Mouse (Mus musculus) midbrain, embryonic 14.5 days (tissue): Measurements from ENCODE around the gene Rnaseh2a. TPM values are rescaled to one million over a fixed set of nuclear protein-coding genes. Genes with fewer than 3 reads are reported as not detected.

Source experiments
- ATAC-seq: fragments of 200-750 bp; cut with Nextera tagmentation; 2 replicates; pipeline ENCODE4 v1.8.0; 2017; ENCODE audit warnings: moderate number of reproducible peaks, moderate library complexity; ENCODE audit not compliant: low FRiP score, low TSS enrichment
- DNase-seq: peaks from one replicate; pipeline ENCODE4 v3.0.0-alpha.2; 2015
- H3K27ac ChIP-seq: fragments of 300-500 bp; sonication (generic); replicated peaks from 2 replicates; pipeline ENCODE4 v1.5.1; 2014; ENCODE audit warnings: mild to moderate bottlenecking, low read depth, low read length, moderate library complexity
- H3K27me3 ChIP-seq: fragments of 300-500 bp; sonication (generic); 2 replicates; pipeline ENCODE4 v1.6.1; 2014; ENCODE audit warnings: low read length, control low read depth, mixed read lengths; ENCODE audit not compliant: control insufficient read depth, insufficient read depth
- H3K36me3 ChIP-seq: fragments of 300-500 bp; sonication (generic); 2 replicates; pipeline ENCODE4 v1.6.1; 2014; ENCODE audit warnings: low read length, control low read depth; ENCODE audit not compliant: control insufficient read depth, insufficient read depth
- H3K4me1 ChIP-seq: fragments of 300-500 bp; sonication (generic); 2 replicates; pipeline ENCODE4 v1.6.1; 2014; ENCODE audit warnings: mild to moderate bottlenecking, antibody characterized with exemption, low read length, control low read depth; ENCODE audit not compliant: control insufficient read depth, insufficient read depth
- H3K4me2 ChIP-seq: fragments of 300-500 bp; sonication (generic); 2 replicates; pipeline ENCODE4 v1.6.1; 2014; ENCODE audit warnings: mild to moderate bottlenecking, low read length, moderate library complexity
- H3K4me3 ChIP-seq: fragments of 300-500 bp; sonication (generic); replicated peaks from 2 replicates; pipeline ENCODE4 v1.5.1; 2014; ENCODE audit warnings: low read depth, low read length
- H3K9ac ChIP-seq: fragments of 300-500 bp; sonication (generic); replicated peaks from 2 replicates; pipeline ENCODE4 v1.6.1; 2014; ENCODE audit warnings: mild to moderate bottlenecking, low read length, moderate library complexity
- H3K9me3 ChIP-seq: fragments of 300-500 bp; sonication (generic); 2 replicates; pipeline ENCODE4 v1.6.1; 2016; ENCODE audit warnings: low read length, control low read depth, mixed read lengths; ENCODE audit not compliant: control insufficient read depth
- WGBS: fragments of 180-500 bp; shearing (Covaris S2); extraction: QIAGEN DNeasy Blood & Tissue Kit; methylation state at CpG from one replicate; pipeline ENCODE4 v1.1.7; 2014; 5-methylcytosine and 5-hydroxymethylcytosine counted together
- polyA plus RNA-seq: library from polyadenylated mRNA; unstranded; fragments of >200 nt; fragmentation: Nextera tagmentation; extraction: Ambion mirVana; gene quantifications from 2 replicates; pipeline ENCODE4 v1.2.1, GENCODE M21; 2014

Gene Rnaseh2a
- polyA plus RNA-seq, 1 experiment from 2014 or later = 51.7 TPM

DNA sequence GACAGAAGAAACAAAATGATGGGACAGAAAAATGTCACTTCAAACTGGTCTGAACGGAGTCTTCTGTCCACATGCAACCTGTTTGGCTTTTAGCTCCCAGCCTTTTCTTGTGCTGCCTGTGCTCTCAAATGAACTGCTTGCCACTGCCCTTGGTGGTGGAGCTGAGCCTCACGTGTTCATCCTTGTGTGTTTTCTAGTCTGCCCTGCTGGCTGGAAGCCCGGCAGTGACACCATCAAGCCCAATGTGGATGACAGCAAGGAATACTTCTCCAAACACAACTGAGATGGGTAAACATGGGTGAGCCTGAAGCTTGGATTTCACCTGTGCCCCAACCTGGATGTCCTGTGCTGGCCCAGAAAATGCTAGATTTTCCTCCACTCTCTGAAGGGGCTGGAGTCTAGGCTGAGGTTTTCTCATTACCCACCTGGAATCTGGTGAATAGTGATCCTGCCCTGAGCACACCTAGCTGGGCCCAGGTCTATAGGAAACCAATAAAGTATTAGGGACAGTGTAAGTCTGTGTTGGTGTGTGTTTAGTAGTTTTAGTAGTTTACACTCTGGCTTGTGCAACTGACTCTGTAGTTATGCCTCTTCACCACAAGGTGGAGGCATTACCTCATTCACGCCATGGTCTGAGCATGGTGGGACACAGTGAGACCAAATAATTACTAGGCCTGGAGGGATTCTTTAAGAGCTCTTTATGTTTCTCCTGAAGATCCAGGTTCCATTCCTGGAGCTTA, 4.4 kb upstream of the Rnaseh2a start:
- Histone ChIP-seq H3K27ac (no peak overlapping the region), H3K4me1 (peaks cover 42% of the 10 kb centered on the region), H3K9me3 (no peaks in the 10 kb centered on the region), H3K4me3 (no peak overlapping the region), H3K36me3 (peaks cover 44% of the 10 kb centered on the region), H3K27me3 (peaks cover 18% of the 10 kb centered on the region), H3K4me2 (no peak overlapping the region), H3K9ac (no peak overlapping the region)
- DNase-seq (peak; percentile 83), ATAC-seq (no peak)
- 62% methylated on average over 4 of the region's 4 CpGs for WGBS

DNA sequence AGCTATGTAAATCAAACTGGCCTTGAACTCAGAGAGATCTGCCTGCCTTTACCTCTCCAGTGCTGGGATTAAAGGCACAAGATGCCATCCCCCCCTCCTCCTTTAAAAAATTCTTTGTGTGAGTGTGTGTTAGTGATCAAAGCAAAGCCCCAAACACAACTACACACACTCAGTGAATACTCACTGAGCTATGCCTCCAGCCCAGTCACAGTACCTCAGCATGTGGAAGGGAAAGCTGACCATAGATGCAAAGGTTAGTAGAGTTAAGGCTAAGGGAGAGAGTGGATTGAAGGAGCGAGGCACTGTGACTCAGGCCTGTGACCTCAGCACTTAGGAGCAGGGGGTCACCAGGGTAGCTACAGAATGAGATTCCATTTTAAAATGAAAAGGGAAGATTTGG, 3.5 kb upstream of the Rnaseh2a start:
- no peak for ATAC-seq
- Histone ChIP-seq H3K27me3 (peaks cover 13% of the 10 kb centered on the region), H3K9ac (no peak overlapping the region), H3K27ac (no peak overlapping the region), H3K4me3 (no peak overlapping the region), H3K9me3 (no peaks in the 10 kb centered on the region), H3K36me3 (peaks cover 44% of the 10 kb centered on the region), H3K4me1 (peaks cover 41% of the 10 kb centered on the region), H3K4me2 (no peak overlapping the region)
- DNase-seq = no peak
- WGBS = 87% methylated on average over 1 of the region's 1 CpGs

DNA sequence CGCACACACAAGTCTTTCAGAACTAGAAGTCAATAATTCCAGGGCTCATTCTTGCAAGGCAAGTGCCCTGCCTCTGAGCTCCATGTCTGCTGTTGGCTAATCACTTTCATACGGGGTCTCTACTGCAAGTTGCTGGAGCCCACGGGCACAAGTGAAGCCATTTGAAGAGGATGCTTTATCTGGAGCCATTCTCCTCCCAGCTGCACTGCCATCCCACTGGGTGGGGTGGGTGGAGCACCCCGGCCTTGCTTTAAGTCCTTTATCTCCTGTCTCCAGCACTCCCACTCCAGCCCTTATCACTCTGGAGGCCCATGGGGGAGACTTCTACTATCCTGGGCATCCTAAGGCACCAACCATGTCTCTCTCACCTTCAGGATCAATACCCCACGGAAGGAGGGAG, 1.3 kb upstream of the Rnaseh2a start:
- H3K36me3 ChIP-seq = peaks cover 44% of the 10 kb centered on the region
- H3K9ac ChIP-seq = peak overlapping the region; percentile 97
- DNase-seq (no peak), ATAC-seq (no peak)
- H3K27me3 ChIP-seq = no peaks in the 10 kb centered on the region
- peaks cover 21% of the 10 kb centered on the region for H3K4me1 ChIP-seq
- no peaks in the 10 kb centered on the region for H3K9me3 ChIP-seq
- peak overlapping the region; percentile 92 for H3K4me3 ChIP-seq
- 0 out of 2 replicates have a peak overlapping the region, but pooled peaks have one; percentile 86 for H3K27ac ChIP-seq
- 61% methylated on average over 5 of the region's 5 CpGs for WGBS
- peak overlapping the region; percentile 96 for H3K4me2 ChIP-seq

DNA sequence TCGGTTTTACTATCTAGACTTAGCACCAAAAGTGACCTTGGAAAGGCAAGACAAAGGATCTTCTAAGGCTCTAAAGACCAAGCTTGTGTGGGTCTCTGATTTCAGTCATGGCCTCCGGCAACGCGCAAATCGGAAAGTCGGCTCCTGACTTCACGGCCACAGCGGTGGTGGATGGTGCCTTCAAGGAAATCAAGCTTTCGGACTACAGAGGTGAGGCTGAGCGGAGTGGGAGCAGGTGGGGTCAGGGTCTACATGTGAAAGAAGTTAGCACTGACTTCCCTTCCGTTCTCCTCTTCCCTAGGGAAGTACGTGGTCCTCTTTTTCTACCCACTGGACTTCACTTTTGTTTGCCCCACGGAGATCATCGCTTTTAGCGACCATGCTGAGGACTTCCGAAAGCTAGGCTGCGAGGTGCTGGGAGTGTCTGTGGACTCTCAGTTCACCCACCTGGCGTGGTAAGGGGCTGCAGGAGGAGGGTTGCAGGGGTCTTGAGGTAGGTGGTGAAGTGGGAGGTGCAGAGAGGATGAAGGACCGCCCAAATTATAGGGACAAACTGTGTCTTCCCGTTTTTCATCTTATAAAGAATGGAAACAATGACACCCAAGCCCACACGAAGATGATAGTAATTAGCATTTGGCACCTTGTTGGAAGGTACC, 696 bp upstream of the Rnaseh2a start:
- peak overlapping the region; percentile 96 for H3K4me2 ChIP-seq
- H3K36me3 ChIP-seq = peaks cover 44% of the 10 kb centered on the region
- no peaks in the 10 kb centered on the region for H3K9me3 ChIP-seq
- peak overlapping the region; percentile 97 for H3K9ac ChIP-seq
- H3K4me3 ChIP-seq = peak overlapping the region; percentile 92
- no peaks in the 10 kb centered on the region for H3K27me3 ChIP-seq
- ATAC-seq (no peak), DNase-seq (no peak)
- 6% methylated on average over 21 of the region's 21 CpGs for WGBS
- H3K4me1 ChIP-seq = peaks cover 23% of the 10 kb centered on the region
- peak overlapping the region; percentile 86 for H3K27ac ChIP-seq

DNA sequence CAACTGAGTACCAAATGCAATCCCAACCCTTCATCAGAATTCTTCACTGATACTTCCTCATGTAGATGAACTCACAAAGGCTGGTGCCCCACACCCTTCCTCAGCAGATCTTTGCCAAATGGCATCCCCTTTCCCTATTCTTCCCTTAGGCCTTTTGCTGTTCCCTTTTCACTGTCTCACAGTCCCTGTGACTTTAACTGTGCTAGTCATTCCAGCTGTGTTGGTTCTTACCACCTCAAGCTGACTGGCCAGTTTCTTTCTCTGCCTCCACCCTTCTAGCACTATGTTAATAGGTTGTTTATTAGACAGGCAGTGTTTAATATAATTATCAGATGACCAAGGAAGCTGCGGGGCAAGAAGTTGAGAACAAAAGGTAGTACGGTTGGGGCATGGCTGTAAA, 917 bp downstream of the Rnaseh2a start:
- Histone ChIP-seq H3K9me3 (no peaks in the 10 kb centered on the region), H3K27ac (peak overlapping the region; percentile 86), H3K9ac (peak overlapping the region; percentile 97; the same call in 1 of the 2 replicates), H3K4me3 (peak overlapping the region; percentile 92), H3K36me3 (peaks cover 31% of the 10 kb centered on the region), H3K4me1 (peaks cover 28% of the 10 kb centered on the region), H3K4me2 (peak overlapping the region; percentile 96), H3K27me3 (no peaks in the 10 kb centered on the region)
- ATAC-seq (no peak), DNase-seq (no peak)
- 27% methylated on average over 2 of the region's 2 CpGs for WGBS

DNA sequence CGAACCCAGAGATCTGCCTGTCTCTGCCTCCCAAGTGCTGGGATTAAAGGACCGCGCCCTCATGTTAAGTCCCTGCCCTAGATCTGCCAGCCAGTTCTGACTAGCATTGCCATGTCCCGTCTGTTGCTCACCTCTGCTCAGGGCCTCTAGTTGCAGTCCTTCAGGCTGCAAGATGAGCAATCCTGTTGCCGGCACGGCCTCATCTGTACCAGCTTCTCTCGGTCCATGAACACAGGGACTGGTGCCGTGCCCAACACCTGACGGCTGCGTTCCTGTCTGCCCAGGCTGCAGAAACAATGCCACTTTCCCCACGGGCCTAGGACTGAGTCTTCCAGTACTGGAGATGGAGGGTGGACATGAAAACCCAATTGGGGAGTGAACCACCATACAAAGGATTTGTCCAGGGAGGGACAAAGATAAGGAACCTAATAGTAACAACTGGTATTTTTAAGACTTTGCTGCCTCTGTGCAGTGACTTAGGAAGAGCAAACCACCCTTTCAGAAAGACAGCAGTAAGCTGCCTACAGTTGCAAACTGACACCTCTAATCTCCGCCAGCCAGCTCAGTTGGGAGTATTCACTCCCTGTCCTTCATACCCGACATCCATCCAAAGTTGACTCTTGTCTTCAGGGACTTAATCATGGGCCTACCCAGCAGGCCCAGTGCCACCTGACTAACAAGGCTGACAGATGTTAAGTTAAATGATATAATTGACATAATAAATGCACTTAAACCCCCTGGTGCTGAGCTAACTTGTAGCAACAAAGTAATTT, 1.8 kb downstream of the Rnaseh2a start:
- H3K4me1 ChIP-seq = peaks cover 28% of the 10 kb centered on the region

DNA sequence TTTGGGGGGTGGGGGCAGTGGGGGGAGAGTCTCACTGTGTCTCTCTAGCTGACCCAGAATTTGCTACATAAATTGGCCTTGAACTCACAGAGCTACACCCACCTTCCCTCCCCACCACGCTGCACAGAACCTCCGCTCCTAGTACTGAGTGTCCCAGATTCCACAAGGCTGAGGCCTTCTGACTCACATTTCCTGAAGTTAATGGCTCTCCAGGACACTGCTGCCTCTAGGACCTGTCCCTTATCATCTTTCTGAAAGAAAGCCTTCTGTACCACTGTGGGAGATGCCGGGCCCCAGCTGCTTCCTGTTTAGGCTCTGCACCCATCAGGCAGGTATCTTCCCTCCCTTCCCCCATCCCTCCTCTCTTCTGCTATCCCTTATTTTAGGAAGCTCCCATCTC, 3.0 kb downstream of the Rnaseh2a start:
- no peak for ATAC-seq
- peak overlapping the region; percentile 79 for H3K4me2 ChIP-seq
- peaks cover 12% of the 10 kb centered on the region for H3K36me3 ChIP-seq
- peaks cover 28% of the 10 kb centered on the region for H3K4me1 ChIP-seq
- WGBS = 65% methylated on average over 3 of the region's 3 CpGs
- 0 out of 2 replicates have a peak overlapping the region, but pooled peaks have one; percentile 63 for H3K27ac ChIP-seq
- DNase-seq = no peak
- H3K9ac ChIP-seq = no peak overlapping the region; the same call in 1 of the 2 replicates
- no peaks in the 10 kb centered on the region for H3K27me3 ChIP-seq
- H3K9me3 ChIP-seq = no peaks in the 10 kb centered on the region
- no peak overlapping the region; the same call in 1 of the 2 replicates for H3K4me3 ChIP-seq

More for the DNA sequence above, 1.8 kb downstream of the Rnaseh2a start:
- Histone ChIP-seq H3K4me3 (no peak overlapping the region), H3K9me3 (no peaks in the 10 kb centered on the region), H3K36me3 (peaks cover 22% of the 10 kb centered on the region), H3K27me3 (no peaks in the 10 kb centered on the region), H3K4me2 (peak overlapping the region; percentile 96; the same call in 1 of the 2 replicates), H3K27ac (no peak overlapping the region), H3K9ac (no peak overlapping the region)
- ATAC-seq (no peak), DNase-seq (no peak)
- 89% methylated on average over 13 of the region's 13 CpGs for WGBS

DNA sequence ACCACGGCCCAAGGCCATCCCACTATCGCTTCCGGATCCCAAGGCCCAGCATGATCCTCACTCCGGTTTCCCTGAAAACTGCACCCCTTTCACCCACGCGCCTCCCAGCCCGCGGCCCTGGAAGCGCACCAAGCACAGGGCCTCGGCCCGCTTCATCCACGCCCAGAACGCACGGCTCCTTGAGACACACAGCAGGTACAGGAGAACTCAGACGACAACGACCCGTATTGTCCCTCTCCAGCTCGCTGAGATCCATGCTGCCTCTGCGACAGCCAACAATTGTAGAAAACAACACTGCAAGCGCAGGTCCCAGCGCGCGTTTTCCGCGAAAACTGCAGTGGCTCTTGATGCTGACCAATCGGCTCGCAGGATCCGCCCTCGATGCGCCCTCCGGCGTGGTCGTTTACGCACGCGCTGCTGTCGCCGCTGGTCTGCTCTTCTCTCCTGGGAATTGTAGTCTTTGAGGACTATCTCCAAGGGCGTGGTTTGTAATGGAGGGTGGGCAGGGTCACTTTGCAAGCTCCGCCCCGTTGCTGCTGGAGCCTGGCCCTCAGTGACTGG, 3.8 kb downstream of the Rnaseh2a start:
- Histone ChIP-seq H3K4me3 (peak overlapping the region; percentile 57), H3K27me3 (no peaks in the 10 kb centered on the region), H3K9me3 (no peaks in the 10 kb centered on the region), H3K9ac (peak overlapping the region; percentile 56), H3K36me3 (peaks cover 5% of the 10 kb centered on the region), H3K27ac (peak overlapping the region; percentile 63), H3K4me2 (peak overlapping the region; percentile 79), H3K4me1 (peaks cover 23% of the 10 kb centered on the region)
- WGBS = under 1% methylated on average over 41 of the region's 41 CpGs
- DNase-seq = peak; percentile 98
- peak; percentile 85 for ATAC-seq
